Mouse (Mus musculus) small intestine, adult 2 months (tissue): Measurements from ENCODE around the gene Crk.

Experiments
- CTCF ChIP-seq: fragments of 200-500 bp; IDR thresholded peaks from 2 replicates; pipeline ENCODE4 v1.5.1; 2012; ENCODE audit warnings: low read depth, mild to moderate bottlenecking, control low read depth, inconsistent platforms, low read length, moderate library complexity, mixed read lengths; ENCODE audit not compliant: insufficient replicate concordance, insufficient read length; ENCODE audit errors: extremely low read depth
- POLR2A ChIP-seq: fragments of 200-500 bp; IDR thresholded peaks from 2 replicates; pipeline ENCODE4 v1.6.1; 2012; ENCODE audit warnings: low read depth, mild to moderate bottlenecking, control low read depth, inconsistent platforms, low read length, moderate library complexity

DNA sequence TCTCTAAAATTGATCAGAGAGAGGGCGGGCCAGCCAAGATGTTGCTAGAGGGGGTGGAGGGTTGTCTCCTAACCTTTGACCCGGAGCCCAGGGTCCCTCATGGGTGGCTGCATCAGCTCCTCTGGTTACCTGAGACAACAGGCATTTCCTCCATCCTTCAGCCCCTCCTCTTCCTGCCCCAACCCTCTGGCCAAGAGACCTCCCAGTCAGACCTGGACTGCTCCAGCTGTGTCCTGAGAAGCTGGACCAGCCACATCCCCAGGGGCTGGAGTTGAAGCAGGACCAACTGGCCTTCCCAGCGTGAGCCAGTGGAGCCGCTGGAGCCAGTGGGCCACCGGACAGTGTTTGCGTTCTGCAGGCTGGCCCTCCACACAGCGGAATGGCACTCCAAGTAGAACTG lies 28.7 kb upstream of the Crk start, which contains the start of gene Myo1c:
- TF ChIP-seq CTCF (0 out of 2 replicates have a peak, but pooled peaks have one; percentile 4), POLR2A (no peak)
